Comparison of ENCODE assay signal across 16 mouse cellular contexts in genomic region chr5:129862325-129862724, GRCm38 (mm10). TPM values are rescaled to one million over a fixed set of nuclear protein-coding genes. Genes with fewer than 3 reads are reported as not detected.
"Had no signal": no experiment of that assay in that cellular context is flagged by ENCODE, and none has a peak within 500 bp of the region (broad histone marks: within the 10 kb centered on the region; RNA-seq: fewer than 3 reads in every experiment).

No protein-coding gene starts in this region.

- DNase-seq: lung, adult 18-20 months; lung, embryonic 14.5 days; lung, postnatal 10 days; lung, postnatal 4 days; right cerebral cortex, postnatal 25 days; right cerebral cortex, postnatal 4 days; spleen, adult 18-20 months; thymus, adult 18-20 months; thymus, postnatal 14 days; thymus, postnatal 36 days had no signal

- H3K4me1 ChIP-seq: midbrain, embryonic 15.5 days; neural tube, embryonic 12.5 days had no signal

- H3K27me3 ChIP-seq: midbrain, embryonic 15.5 days; neural tube, embryonic 12.5 days had no signal

- H3K9me3 ChIP-seq: midbrain, embryonic 10.5 days; midbrain, embryonic 13.5 days; midbrain, embryonic 15.5 days; neural tube, embryonic 12.5 days had no signal

- H3K4me3 ChIP-seq: midbrain, embryonic 10.5 days; midbrain, embryonic 13.5 days; midbrain, embryonic 15.5 days; neural tube, embryonic 12.5 days had no signal

- ATAC-seq: midbrain, embryonic 13.5 days; midbrain, embryonic 15.5 days had no signal

- H3K27ac ChIP-seq: midbrain, embryonic 10.5 days; midbrain, embryonic 13.5 days; midbrain, embryonic 15.5 days; neural tube, embryonic 12.5 days had no signal

- H3K9ac ChIP-seq: lung, embryonic 14.5 days; midbrain, embryonic 13.5 days; midbrain, embryonic 15.5 days; neural tube, embryonic 12.5 days had no signal

RNA-seq across cellular contexts. Expression of gene Zbed5, which starts 33.2 kb away (rescaled TPM):
- total RNA-seq: monocyte, adult 5-6 weeks had no signal

RNA-seq across cellular contexts. Expression of gene Phkg1, which starts 36.0 kb away (rescaled TPM):
- total RNA-seq: monocyte, adult 5-6 weeks had no signal
- polyA plus RNA-seq: stomach, embryonic 14.5 days had no signal
